Mouse (Mus musculus) E14TG2a.4 (cell line): ENCODE results near the gene Olfr1396.

Experiments used
- H3K27me3 ChIP-seq: 2 replicates; pipeline ENCODE4 v1.6.1; 2014; ENCODE audit warnings: low read length, control low read depth; ENCODE audit not compliant: insufficient read depth
- H3K36me3 ChIP-seq: 2 replicates; pipeline ENCODE4 v1.6.1; 2014; ENCODE audit warnings: low read length, control low read depth; ENCODE audit not compliant: insufficient read depth
- H3K4me1 ChIP-seq: replicated peaks from 2 replicates; pipeline ENCODE4 v1.6.1; 2014; ENCODE audit warnings: low read depth, low read length, control low read depth
- H3K4me3 ChIP-seq: replicated peaks from 2 replicates; pipeline ENCODE4 v1.5.1; 2014; ENCODE audit warnings: mild to moderate bottlenecking, low read length
- H3K9me3 ChIP-seq: 2 replicates; pipeline ENCODE4 v1.6.1; 2014; ENCODE audit warnings: low read length, control low read depth
- CTCF ChIP-seq: conservative IDR thresholded peaks from 2 replicates; pipeline ENCODE4 v1.5.1; 2014; ENCODE audit warnings: low read length
- NANOG ChIP-seq: IDR thresholded peaks from 2 replicates; pipeline ENCODE4 v1.6.1; 2014; ENCODE audit warnings: borderline replicate concordance, low read length, mixed read lengths
- POU5F1 ChIP-seq: IDR thresholded peaks from 2 replicates; pipeline ENCODE4 v1.6.1; 2014; ENCODE audit warnings: low read length, borderline replicate concordance

Olfr1396 gene

GRCm38 (mm10) chr11:49087830-49088616 lies 26.7 kb downstream of the Olfr1396 start:
- H3K36me3 ChIP-seq = no peaks in the 10 kb centered on the region
- no peaks in the 10 kb centered on the region for H3K9me3 ChIP-seq
- no peak for TF ChIP-seq POU5F1
- TF ChIP-seq NANOG = no peak
- no peak for TF ChIP-seq CTCF
- peak overlapping the region; percentile 70 for H3K4me3 ChIP-seq
- H3K4me1 ChIP-seq = peaks cover 24% of the 10 kb centered on the region
- peaks cover 9% of the 10 kb centered on the region; the same call in 1 of the 2 replicates for H3K27me3 ChIP-seq

- Histone ChIP-seq H3K4me3 (no peak overlapping the region), H3K36me3 (no peaks in the 10 kb centered on the region), H3K4me1 (peaks cover 24% of the 10 kb centered on the region), H3K27me3 (peaks cover 9% of the 10 kb centered on the region; the same call in 1 of the 2 replicates), H3K9me3 (no peaks in the 10 kb centered on the region)
- no peak for TF ChIP-seq NANOG
- TF ChIP-seq CTCF = no peak
- no peak for TF ChIP-seq POU5F1
These were observed 27.8 kb downstream of the Olfr1396 start for GRCm38 (mm10) chr11:49086858-49087361.

GRCm38 (mm10) chr11:49084875-49085274 lies 29.8 kb downstream of the Olfr1396 start:
- Histone ChIP-seq H3K9me3 (no peaks in the 10 kb centered on the region), H3K4me1 (peaks cover 20% of the 10 kb centered on the region), H3K27me3 (peaks cover 9% of the 10 kb centered on the region; the same call in 1 of the 2 replicates), H3K36me3 (no peaks in the 10 kb centered on the region), H3K4me3 (no peak overlapping the region)
- TF ChIP-seq NANOG (no peak), POU5F1 (no peak), CTCF (no peak)

GRCm38 (mm10) chr11:49084385-49084784 lies 30.3 kb downstream of the Olfr1396 start:
- Histone ChIP-seq H3K36me3 (no peaks in the 10 kb centered on the region), H3K4me3 (no peak overlapping the region), H3K9me3 (no peaks in the 10 kb centered on the region), H3K27me3 (peaks cover 9% of the 10 kb centered on the region; the same call in 1 of the 2 replicates), H3K4me1 (peaks cover 17% of the 10 kb centered on the region)
- TF ChIP-seq NANOG (no peak), POU5F1 (no peak), CTCF (no peak)

- TF ChIP-seq NANOG (no peak), CTCF (no peak), POU5F1 (no peak)
- Histone ChIP-seq H3K4me3 (no peak overlapping the region), H3K27me3 (peaks cover 9% of the 10 kb centered on the region; the same call in 1 of the 2 replicates), H3K36me3 (no peaks in the 10 kb centered on the region), H3K4me1 (peaks cover 12% of the 10 kb centered on the region), H3K9me3 (no peaks in the 10 kb centered on the region)
These were observed 30.9 kb downstream of the Olfr1396 start for GRCm38 (mm10) chr11:49083808-49084207.

GRCm38 (mm10) chr11:49083146-49083545 lies 31.5 kb downstream of the Olfr1396 start:
- Histone ChIP-seq H3K4me3 (no peak overlapping the region), H3K27me3 (peaks cover 9% of the 10 kb centered on the region; the same call in 1 of the 2 replicates), H3K4me1 (peaks cover 5% of the 10 kb centered on the region), H3K36me3 (no peaks in the 10 kb centered on the region), H3K9me3 (no peaks in the 10 kb centered on the region)
- TF ChIP-seq POU5F1 (no peak), CTCF (no peak), NANOG (no peak)

GRCm38 (mm10) chr11:49081886-49082285 lies 32.8 kb downstream of the Olfr1396 start:
- TF ChIP-seq CTCF = no peak
- TF ChIP-seq NANOG = no peak
- TF ChIP-seq POU5F1 = no peak
- H3K36me3 ChIP-seq = no peaks in the 10 kb centered on the region
- no peak overlapping the region for H3K4me3 ChIP-seq
- no peaks in the 10 kb centered on the region for H3K9me3 ChIP-seq
- peaks cover under 1% of the 10 kb centered on the region; the same call in 1 of the 2 replicates for H3K27me3 ChIP-seq
- no peaks in the 10 kb centered on the region for H3K4me1 ChIP-seq

- Histone ChIP-seq H3K4me3 (no peak overlapping the region), H3K27me3 (no peaks in the 10 kb centered on the region; the same call in 1 of the 2 replicates), H3K36me3 (no peaks in the 10 kb centered on the region), H3K4me1 (no peaks in the 10 kb centered on the region), H3K9me3 (no peaks in the 10 kb centered on the region)
- no peak for TF ChIP-seq NANOG
- TF ChIP-seq POU5F1 = no peak
- no peak for TF ChIP-seq CTCF
These were observed 33.3 kb downstream of the Olfr1396 start for GRCm38 (mm10) chr11:49081356-49081755.
